ENCODE assay signal across 9 mouse cellular contexts in the genomic region with DNA sequence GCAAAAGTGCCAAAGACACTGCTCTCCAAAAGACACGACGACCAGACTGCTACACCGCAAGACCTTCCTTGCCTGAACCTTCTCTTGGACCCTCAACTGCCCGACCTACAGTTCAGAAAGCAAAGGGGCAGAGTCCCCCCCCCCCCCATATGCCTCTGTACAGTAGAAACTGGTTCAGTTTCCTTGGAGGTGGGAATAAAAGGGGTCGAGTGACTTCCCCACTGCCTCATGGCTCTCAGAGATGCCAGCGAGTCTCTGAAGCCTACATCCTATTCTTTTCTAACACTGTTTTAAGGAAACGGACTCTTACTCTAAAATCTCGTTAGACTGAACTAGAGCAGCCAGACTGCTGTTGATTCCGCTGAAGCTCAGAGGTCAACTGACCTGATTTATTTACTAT. TPM values are rescaled to one million over a fixed set of nuclear protein-coding genes. Genes with fewer than 3 reads are reported as not detected.
A peak's percentile ranks its signal among the peaks of the same experiment; 100 is the strongest.
DNase-seq lines count a peak whose midpoint lies in the region; ATAC-seq and TF ChIP-seq lines count a peak whose summit lies in the region.
"Had no signal": no experiment of that assay in that cellular context is flagged by ENCODE, and none has a peak within 500 bp of the region (broad histone marks: within the 10 kb centered on the region; RNA-seq: fewer than 3 reads in every experiment).

No protein-coding gene starts in this region.

- TF ChIP-seq CTCF in thymus, adult 2 months (IDR thresholded peaks at IDR 0.05; ENCODE audit: borderline replicate concordance, control insufficient read depth, extremely low read depth, insufficient read depth, low read length, poor library complexity): no peak

- no peak for DNase-seq in neural tube, embryonic 11.5 days (ENCODE audit: low spot score)
- no peak for DNase-seq in neural tube, embryonic 10.5 days (ENCODE audit: extremely low spot score, low spot score)
- DNase-seq in liver, embryonic 13.5 days: no peak
- no peak for DNase-seq in right cerebral cortex, adult 2 months (ENCODE audit: low spot score in 2 of 2)
- no peak for DNase-seq in thymus, adult 2 months

- H3K4me2 ChIP-seq in neural tube, embryonic 11.5 days (ENCODE audit: low read depth): peak overlapping the region; percentile 97
- peak overlapping the region; percentile 70 for H3K4me2 ChIP-seq in liver, embryonic 13.5 days
- H3K4me2 ChIP-seq in stomach, embryonic 16.5 days (ENCODE audit: low read depth, low read length): peak overlapping the region; percentile 66

- H3K4me3 ChIP-seq in erythroblast, embryonic 14.5 days (replicated peaks): peak overlapping the region; percentile 32
- no peak overlapping the region for H3K4me3 ChIP-seq in neural tube, embryonic 11.5 days (ENCODE audit: low read depth, low read length)
- peak overlapping the region; percentile 48; the same call in 1 of the 2 replicates for H3K4me3 ChIP-seq in liver, embryonic 13.5 days (replicated peaks)
- peak overlapping the region; percentile 49 for H3K4me3 ChIP-seq in stomach, embryonic 16.5 days (replicated peaks; ENCODE audit: low read length)
- no peak overlapping the region for H3K4me3 ChIP-seq in thymus, adult 2 months (ENCODE audit: control insufficient read depth, insufficient read depth, low read length)

- peaks cover 30% of the 10 kb centered on the region for H3K27me3 ChIP-seq in erythroblast, embryonic 14.5 days (ENCODE audit: control insufficient read depth)
- 0 out of 2 replicates have a peak, but pooled peaks cover 6% of the 10 kb centered on the region for H3K27me3 ChIP-seq in neural tube, embryonic 11.5 days (ENCODE audit: control insufficient read depth, insufficient read depth, low read length)
- peaks cover 43% of the 10 kb centered on the region for H3K27me3 ChIP-seq in liver, embryonic 13.5 days
- H3K27me3 ChIP-seq in stomach, embryonic 16.5 days (ENCODE audit: control insufficient read depth, insufficient read depth, low read length): no peaks in the 10 kb centered on the region
- peaks cover 3% of the 10 kb centered on the region; the same call in 1 of the 2 replicates for H3K27me3 ChIP-seq in thymus, adult 2 months (ENCODE audit: control insufficient read depth, insufficient read depth, low read length)

- ATAC-seq in erythroblast, adult 5-6 weeks (replicated peaks; ENCODE audit: low FRiP score, poor library complexity, severe bottlenecking): no peak
- ATAC-seq in neural tube, embryonic 11.5 days (ENCODE audit: insufficient read depth, low FRiP score, low TSS enrichment): no peak
- no peak for ATAC-seq in liver, embryonic 13.5 days (ENCODE audit: low read depth)
- no peak for ATAC-seq in stomach, embryonic 16.5 days (ENCODE audit: insufficient read depth, low FRiP score)
- ATAC-seq: activated CD4-positive, CD25-positive, alpha-beta regulatory T cell, adult 4 months had no signal

- no peak overlapping the region for H3K9ac ChIP-seq in neural tube, embryonic 11.5 days (ENCODE audit: low read length)
- H3K9ac ChIP-seq in liver, embryonic 13.5 days: no peak overlapping the region
- H3K9ac ChIP-seq in stomach, embryonic 16.5 days (ENCODE audit: low read length): peak overlapping the region; percentile 67; the same call in 1 of the 2 replicates

- 46% methylated on average over 9 of the region's 9 CpGs for WGBS in neural tube, embryonic 11.5 days
- 26% methylated on average over 9 of the region's 9 CpGs for WGBS in liver, embryonic 13.5 days (ENCODE audit: insufficient replicate concordance)
- 36% methylated on average over 9 of the region's 9 CpGs for WGBS in stomach, embryonic 16.5 days
- WGBS in thymus, adult 2 months: 41% methylated on average over 9 of the region's 9 CpGs

- no peaks in the 10 kb centered on the region for H3K36me3 ChIP-seq in erythroblast, embryonic 14.5 days (ENCODE audit: control insufficient read depth)
- H3K36me3 ChIP-seq in neural tube, embryonic 11.5 days (ENCODE audit: control insufficient read depth, insufficient read depth, low read length): no peaks in the 10 kb centered on the region
- no peaks in the 10 kb centered on the region for H3K36me3 ChIP-seq in liver, embryonic 13.5 days
- H3K36me3 ChIP-seq in stomach, embryonic 16.5 days (ENCODE audit: control insufficient read depth, insufficient read depth, low read length): no peaks in the 10 kb centered on the region
- no peaks in the 10 kb centered on the region for H3K36me3 ChIP-seq in thymus, adult 2 months (ENCODE audit: control insufficient read depth, insufficient read depth, low read length)

- H3K9me3 ChIP-seq in erythroblast, embryonic 14.5 days (ENCODE audit: control insufficient read depth, low read length): no peaks in the 10 kb centered on the region
- H3K9me3 ChIP-seq in neural tube, embryonic 11.5 days (ENCODE audit: control insufficient read depth, low read length): no peaks in the 10 kb centered on the region
- no peaks in the 10 kb centered on the region for H3K9me3 ChIP-seq in liver, embryonic 13.5 days (replicated peaks)
- no peaks in the 10 kb centered on the region for H3K9me3 ChIP-seq in stomach, embryonic 16.5 days (replicated peaks; ENCODE audit: control insufficient read depth, low read length)

- no peaks in the 10 kb centered on the region; the same call in 1 of the 2 replicates for H3K4me1 ChIP-seq in erythroblast, embryonic 14.5 days (ENCODE audit: control insufficient read depth)
- H3K4me1 ChIP-seq in neural tube, embryonic 11.5 days (ENCODE audit: control insufficient read depth, insufficient read depth, low read length): no peaks in the 10 kb centered on the region
- peaks cover 8% of the 10 kb centered on the region; the same call in 1 of the 2 replicates for H3K4me1 ChIP-seq in liver, embryonic 13.5 days (replicated peaks)
- H3K4me1 ChIP-seq in stomach, embryonic 16.5 days (ENCODE audit: control insufficient read depth, insufficient read depth, low read length): peaks cover 5% of the 10 kb centered on the region
- peaks cover 10% of the 10 kb centered on the region; the same call in 1 of the 2 replicates for H3K4me1 ChIP-seq in thymus, adult 2 months (replicated peaks; ENCODE audit: control insufficient read depth, insufficient read depth, low read length)

- no peak overlapping the region for H3K27ac ChIP-seq in neural tube, embryonic 11.5 days (ENCODE audit: low read depth, low read length)
- no peak overlapping the region for H3K27ac ChIP-seq in liver, embryonic 13.5 days
- no peak overlapping the region; the same call in 1 of the 2 replicates for H3K27ac ChIP-seq in stomach, embryonic 16.5 days (ENCODE audit: low read length)
- H3K27ac ChIP-seq in thymus, adult 2 months (ENCODE audit: control insufficient read depth, insufficient read depth, low read length): no peak overlapping the region

- TF ChIP-seq POLR2A in thymus, adult 2 months (IDR thresholded peaks at IDR 0.05; ENCODE audit: control insufficient read depth, extremely low read depth, insufficient read depth, low read length, poor library complexity): no peak

RNA-seq across cellular contexts. Expression of gene Fbln5, which starts 0.7 kb away (rescaled TPM):
- polyA plus RNA-seq in erythroblast, embryonic 14.5 days (2012): 0.02 TPM in 1 of 2 replicates, not detected in the other
- total RNA-seq in erythroblast, adult 5-6 weeks (2015; ENCODE audit: low replicate concordance): not detected in 2 replicates
- 0.28 and 0.60 TPM in 2 replicates for total RNA-seq in erythroblast, adult 5-6 weeks (2017; ENCODE audit: low replicate concordance)
- polyA plus RNA-seq in neural tube, embryonic 11.5 days (2014; fragmentation: Nextera tagmentation; extraction: Ambion mirVana): 5.4 and 7.1 TPM in 2 replicates
- polyA plus RNA-seq in liver, embryonic 13.5 days (2015; fragmentation: Nextera tagmentation; extraction: Ambion mirVana): 5.6 and 6.3 TPM in 2 replicates
- 66.9 and 78.3 TPM in 2 replicates for polyA plus RNA-seq in stomach, embryonic 16.5 days (2015; fragmentation: Nextera tagmentation; extraction: Ambion mirVana)
- polyA plus RNA-seq in thymus, adult 2 months (2012; rRNA removed): 11.1 and 16.3 TPM in 2 replicates
- polyA plus RNA-seq: activated CD4-positive, CD25-positive, alpha-beta regulatory T cell, adult 4 months had no signal

Comparison
In these comparisons a context has a peak if more than half of its experiments do, and no peak if none do; other contexts are left out.
1. H3K4me3 ChIP-seq: peak in erythroblast, embryonic 14.5 days (single experiment), liver, embryonic 13.5 days (single experiment) and stomach, embryonic 16.5 days (single experiment); none in neural tube, embryonic 11.5 days (single experiment) and thymus, adult 2 months (single experiment).
2. Peak in every context shown above with its lines, with median percentiles within 50 percentile points of each other: H3K4me2 ChIP-seq.